In the genomic region with DNA sequence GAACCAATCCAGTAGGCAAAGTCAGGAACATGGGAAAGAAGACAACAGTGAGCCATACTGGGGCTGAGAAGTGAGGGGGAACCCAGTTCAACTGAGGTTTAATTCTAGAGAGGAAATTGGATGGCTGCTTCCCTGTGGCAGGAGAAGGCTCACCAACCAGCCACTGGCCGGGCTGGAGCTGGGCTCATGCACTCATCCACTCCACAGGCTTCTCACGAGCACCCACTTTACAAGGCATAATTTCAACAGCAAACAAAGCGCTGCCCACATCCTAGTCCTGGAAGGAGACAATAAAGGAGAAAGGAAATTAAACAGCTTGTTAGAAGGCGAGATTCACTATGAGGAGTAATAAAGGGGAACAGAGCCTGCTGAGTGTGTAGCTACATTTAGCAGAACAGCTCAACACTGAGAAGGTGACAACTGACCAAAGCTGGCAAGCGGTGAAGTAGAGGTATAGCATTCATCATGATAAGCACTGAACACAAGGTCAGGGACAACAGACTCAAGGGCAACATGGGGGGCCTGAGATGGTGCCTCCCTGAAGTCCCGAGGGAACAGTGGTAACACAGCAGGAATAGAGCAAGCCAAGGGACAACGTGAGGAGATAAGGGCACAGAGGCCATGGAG, we compare ENCODE assay signal across 20 mouse cellular contexts.
A peak's percentile ranks its signal among the peaks of the same experiment; 100 is the strongest.
DNase-seq lines count a peak whose midpoint lies in the region; ATAC-seq and TF ChIP-seq lines count a peak whose summit lies in the region.
"Had no signal": no experiment of that assay in that cellular context is flagged by ENCODE, and none has a peak within 500 bp of the region (broad histone marks: within the 10 kb centered on the region; RNA-seq: fewer than 3 reads in every experiment).

No protein-coding gene starts in this region.

- peak; percentile 92 for TF ChIP-seq EP300 in heart, postnatal 0 days (IDR thresholded peaks at IDR 0.05; ENCODE audit: low read depth)

- WGBS in heart, embryonic 10.5 days = 35% methylated on average over 7 of the region's 7 CpGs
- 28% methylated on average over 7 of the region's 7 CpGs for WGBS in heart, postnatal 0 days
- WGBS in forebrain, embryonic 15.5 days = 76% methylated on average over 7 of the region's 7 CpGs

- H3K4me3 ChIP-seq in heart, embryonic 10.5 days = no peak overlapping the region; the same call in 1 of the 2 replicates
- H3K4me3 ChIP-seq in heart, postnatal 0 days (ENCODE audit: low read depth, low read length) = no peak overlapping the region
- no peak overlapping the region for H3K4me3 ChIP-seq in forebrain, embryonic 15.5 days
- H3K4me3 ChIP-seq: embryonic facial prominence, embryonic 12.5 days; hindbrain, embryonic 12.5 days; midbrain, embryonic 10.5 days had no signal

- intact Hi-C loops in heart, postnatal 25 days (cut with DNase I) = no loop called here

- H3K4me2 ChIP-seq in heart, postnatal 0 days (ENCODE audit: low read depth, low read length) = peak overlapping the region; percentile 10; the same call in 1 of the 2 replicates
- no peak overlapping the region for H3K4me2 ChIP-seq in forebrain, embryonic 15.5 days (replicated peaks)
- H3K4me2 ChIP-seq: embryonic facial prominence, embryonic 12.5 days; hindbrain, embryonic 12.5 days; liver, embryonic 11.5 days had no signal

- H3K27me3 ChIP-seq in heart, embryonic 10.5 days (ENCODE audit: insufficient read depth, poor library complexity, severe bottlenecking) = no peaks in the 10 kb centered on the region
- H3K27me3 ChIP-seq in heart, postnatal 0 days (ENCODE audit: control insufficient read depth, insufficient read depth, low read length) = no peaks in the 10 kb centered on the region
- H3K27me3 ChIP-seq in forebrain, embryonic 15.5 days = no peaks in the 10 kb centered on the region
- H3K27me3 ChIP-seq: embryonic facial prominence, embryonic 12.5 days; hindbrain, embryonic 12.5 days had no signal

- H3K36me3 ChIP-seq in heart, embryonic 10.5 days = peaks cover 14% of the 10 kb centered on the region
- H3K36me3 ChIP-seq in heart, postnatal 0 days (replicated peaks; ENCODE audit: control insufficient read depth, insufficient read depth, low read length) = 0 out of 2 replicates have a peak, but pooled peaks cover 7% of the 10 kb centered on the region
- no peaks in the 10 kb centered on the region for H3K36me3 ChIP-seq in forebrain, embryonic 15.5 days
- H3K36me3 ChIP-seq: embryonic facial prominence, embryonic 12.5 days; hindbrain, embryonic 12.5 days; midbrain, embryonic 10.5 days had no signal

- peak; percentile 47 to 63 for DNase-seq in heart, adult 18-20 months
- no peak for DNase-seq in heart, postnatal 25 days (ENCODE audit: low spot score)
- DNase-seq in brain, adult 2 months (ENCODE audit: low read depth, low spot score) = peak; percentile 39
- no peak for DNase-seq in heart, embryonic 10.5 days (ENCODE audit: low spot score)
- peak; percentile 86 for DNase-seq in heart, postnatal 0 days (ENCODE audit: low spot score)
- no peak for DNase-seq in layer of hippocampus, adult 18-20 months (ENCODE audit: low spot score in 2 of 2)
- no peak for DNase-seq in MN1 (ENCODE audit: low spot score)
- DNase-seq: adrenal gland, adult 8-10 months; cerebellum, adult 9-11 months; kidney, adult 9 months; kidney, postnatal 25 days had no signal

- H3K27ac ChIP-seq in heart, embryonic 10.5 days = peak overlapping the region; percentile 84
- peak overlapping the region; percentile 95 for H3K27ac ChIP-seq in heart, postnatal 0 days (ENCODE audit: low read depth)
- H3K27ac ChIP-seq in forebrain, embryonic 15.5 days (replicated peaks) = no peak overlapping the region
- H3K27ac ChIP-seq: embryonic facial prominence, embryonic 12.5 days; hindbrain, embryonic 12.5 days; macrophage; midbrain, embryonic 10.5 days; stomach, postnatal 0 days had no signal

- peak; percentile 85 for ATAC-seq in heart, postnatal 0 days (ENCODE audit: insufficient read depth, low read depth)
- ATAC-seq in forebrain, embryonic 15.5 days (replicated peaks) = no peak
- ATAC-seq: forebrain, embryonic 16.5 days; inflammation-experienced regulatory T-cells, adult 6 months had no signal

- H3K9me3 ChIP-seq in heart, embryonic 10.5 days = no peaks in the 10 kb centered on the region
- H3K9me3 ChIP-seq in heart, postnatal 0 days (replicated peaks; ENCODE audit: control insufficient read depth, low read length) = no peaks in the 10 kb centered on the region
- H3K9me3 ChIP-seq in forebrain, embryonic 15.5 days = no peaks in the 10 kb centered on the region
- H3K9me3 ChIP-seq: embryonic facial prominence, embryonic 12.5 days; hindbrain, embryonic 12.5 days; midbrain, embryonic 10.5 days had no signal

- H3K9ac ChIP-seq in heart, postnatal 0 days (replicated peaks; ENCODE audit: low read depth, low read length) = no peak overlapping the region
- no peak overlapping the region for H3K9ac ChIP-seq in forebrain, embryonic 15.5 days (replicated peaks)
- H3K9ac ChIP-seq: embryonic facial prominence, embryonic 12.5 days; hindbrain, embryonic 12.5 days had no signal

- 0 out of 2 replicates have a peak, but pooled peaks have one; percentile 1 for TF ChIP-seq CTCF in heart, postnatal 0 days (IDR thresholded peaks at IDR 0.05; ENCODE audit: low read depth)

- peaks cover 70% of the 10 kb centered on the region for H3K4me1 ChIP-seq in heart, embryonic 10.5 days
- H3K4me1 ChIP-seq in heart, postnatal 0 days (ENCODE audit: control insufficient read depth, insufficient read depth) = peaks cover 47% of the 10 kb centered on the region
- H3K4me1 ChIP-seq in forebrain, embryonic 15.5 days = no peaks in the 10 kb centered on the region
- H3K4me1 ChIP-seq: embryonic facial prominence, embryonic 12.5 days; hindbrain, embryonic 12.5 days; midbrain, embryonic 10.5 days had no signal

Comparison
In these comparisons a context has a peak if more than half of its experiments do, and no peak if none do; other contexts are left out.
1. DNase-seq: peak in heart, adult 18-20 months (2 of 2), brain, adult 2 months (single experiment) and heart, postnatal 0 days (single experiment); none in heart, postnatal 25 days (single experiment), heart, embryonic 10.5 days (single experiment), layer of hippocampus, adult 18-20 months (0 of 2) and MN1 (single experiment).